Mouse (Mus musculus) lung, postnatal 0 days (tissue): ENCODE results near the gene Tab1.

Source experiments
- CTCF ChIP-seq: IDR thresholded peaks from 2 replicates; pipeline ENCODE4 v1.5.1; 2016; ENCODE audit warnings: antibody characterized with exemption, mild to moderate bottlenecking
- EP300 ChIP-seq: IDR thresholded peaks from 2 replicates; pipeline ENCODE4 v1.6.1; 2016; ENCODE audit warnings: antibody characterized with exemption, mild to moderate bottlenecking, control low read depth

GRCm38 (mm10) chr15:80092599-80092998, 40.3 kb upstream of the Tab1 start:
- TF ChIP-seq CTCF (no peak), EP300 (no peak)
